Mouse (Mus musculus): ENCODE data around the gene Tmem30a. TPM values are rescaled to one million over a fixed set of nuclear protein-coding genes. Genes with fewer than 3 reads are reported as not detected.

The Tmem30a gene
- total and polyA plus RNA-seq, 3 experiments: 29.7 to 83.6 (median 42.1) TPM

GRCm38 (mm10) chr9:79779354-79779753, 14.0 kb downstream of the Tmem30a start:
- dilution Hi-C loops (cut with MboI; ENCODE audit: extremely low pct_ligation_motif_present, extremely low pct_unique_long_range_greater_than_20kb, low sequenced_read_pairs): no loop called here
- DNase-seq (ENCODE audit: extremely low read depth): no peak
- no peaks in the 10 kb centered on the region for H3K9me3 ChIP-seq (replicated peaks; ENCODE audit: low read length)

GRCm38 (mm10) chr9:79766991-79767545, 26.2 kb downstream of the Tmem30a start:
- no peak for DNase-seq (ENCODE audit: extremely low read depth)
- H3K27me3 ChIP-seq (replicated peaks): no peaks in the 10 kb centered on the region
- H3K4me3 ChIP-seq (replicated peaks in 1 of 3; ENCODE audit: low read depth in 2 of 3, low read length in 2 of 3, poor library complexity in 1 of 3): no peak overlapping the region
- peaks cover 2 to 17% of the 10 kb centered on the region in 2 experiments for H3K36me3 ChIP-seq (replicated peaks in 1 of 2; ENCODE audit: control insufficient read depth in 1 of 2, insufficient read depth in 1 of 2, low read length in 1 of 2)
- in situ Hi-C loops (cut with MboI; ENCODE audit: low pct_ligation_motif_present, low pct_unique_long_range_greater_than_20kb, low sequenced_read_pairs): no loop called here
- H3K9ac ChIP-seq (ENCODE audit: insufficient read depth, low read depth): no peak overlapping the region
- dilution Hi-C loops (cut with MboI; ENCODE audit: extremely low pct_ligation_motif_present, extremely low pct_unique_long_range_greater_than_20kb, low sequenced_read_pairs): no loop called here
- H3K9me3 ChIP-seq (replicated peaks; ENCODE audit: low read length): no peaks in the 10 kb centered on the region
- H3K4me2 ChIP-seq (ENCODE audit: insufficient read depth, low read depth, poor library complexity, severe bottlenecking): no peak overlapping the region
- no peaks in the 10 kb centered on the region for H3K4me1 ChIP-seq (ENCODE audit: control insufficient read depth in 1 of 2, insufficient read depth in 2 of 2)
- no peak overlapping the region for H3K27ac ChIP-seq (ENCODE audit: insufficient read depth, low read depth)
- H3K79me2 ChIP-seq (replicated peaks; ENCODE audit: control insufficient read depth, extremely low read depth, insufficient read depth, poor library complexity, severe bottlenecking): no peaks in the 10 kb centered on the region
- no peak for TF ChIP-seq POLR2AphosphoS2 (IDR thresholded peaks at IDR 0.05; ENCODE audit: low read depth, low read length)
- TF ChIP-seq NRF1 (IDR thresholded peaks at IDR 0.05; ENCODE audit: low read depth, low read length): no peak
- TF ChIP-seq TCF12 (IDR thresholded peaks at IDR 0.05; ENCODE audit: low read depth, low read length): no peak
- TF ChIP-seq IRF4 (IDR thresholded peaks at IDR 0.05; ENCODE audit: low read depth, low read length): no peak
- no peak for TF ChIP-seq ELF1 (IDR thresholded peaks at IDR 0.05; ENCODE audit: low read depth, low read length)
- TF ChIP-seq E2F4 (IDR thresholded peaks at IDR 0.05; ENCODE audit: insufficient replicate concordance, low read depth, low read length): no peak
- TF ChIP-seq USF2 (conservative IDR thresholded peaks at IDR 0.05; ENCODE audit: low read depth, low read length): no peak
- no peak for TF ChIP-seq USF1 (IDR thresholded peaks at IDR 0.05; ENCODE audit: low read depth, low read length)
- TF ChIP-seq UBTF (IDR thresholded peaks at IDR 0.05; ENCODE audit: low read depth, low read length): no peak
- no peak for TF ChIP-seq NELFE (IDR thresholded peaks at IDR 0.05; ENCODE audit: low read depth, low read length)
- no peak for TF ChIP-seq CHD1 (IDR thresholded peaks at IDR 0.05; ENCODE audit: low read depth, low read length)
- TF ChIP-seq TBP (conservative IDR thresholded peaks at IDR 0.05; ENCODE audit: low read depth, low read length): no peak
- TF ChIP-seq EP300 (IDR thresholded peaks at IDR 0.05; ENCODE audit: low read length): no peak
- TF ChIP-seq CHD2 (IDR thresholded peaks at IDR 0.05; ENCODE audit: low read length): no peak
- no peak for TF ChIP-seq GABPA (IDR thresholded peaks at IDR 0.05; ENCODE audit: insufficient replicate concordance, low read depth, low read length)
- no peak for TF ChIP-seq POLR2A (IDR thresholded peaks at IDR 0.05; ENCODE audit: low read depth, low read length)

More at GRCm38 (mm10) chr9:79779354-79779753, 14.0 kb downstream of the Tmem30a start:
- Histone ChIP-seq H3K36me3 (replicated peaks in 1 of 2; ENCODE audit: control insufficient read depth in 1 of 2, insufficient read depth in 1 of 2, low read length in 1 of 2) (peaks cover 2 to 32% of the 10 kb centered on the region in 2 experiments), H3K27ac (ENCODE audit: insufficient read depth, low read depth) (no peak overlapping the region), H3K27me3 (replicated peaks) (no peaks in the 10 kb centered on the region), H3K9ac (ENCODE audit: insufficient read depth, low read depth) (no peak overlapping the region), H3K79me2 (replicated peaks; ENCODE audit: control insufficient read depth, extremely low read depth, insufficient read depth, poor library complexity, severe bottlenecking) (peaks cover 6% of the 10 kb centered on the region), H3K4me1 (ENCODE audit: control insufficient read depth in 1 of 2, insufficient read depth in 2 of 2) (peaks cover 0 to 2% of the 10 kb centered on the region in 2 experiments; a peak in 1 of 4 replicates), H3K4me3 (replicated peaks in 1 of 3; ENCODE audit: low read depth in 2 of 3, low read length in 2 of 3, poor library complexity in 1 of 3) (no peak overlapping the region), H3K4me2 (ENCODE audit: insufficient read depth, low read depth, poor library complexity, severe bottlenecking) (no peak overlapping the region)
- in situ Hi-C loops (cut with MboI; ENCODE audit: low pct_ligation_motif_present, low pct_unique_long_range_greater_than_20kb, low sequenced_read_pairs): no loop called here
- TF ChIP-seq SMC3 (IDR thresholded peaks at IDR 0.05; ENCODE audit: low read depth, low read length) (peak; percentile 30), CTCF (conservative IDR thresholded peaks at IDR 0.05 in 1 of 2, IDR thresholded peaks at IDR 0.05 in 1 of 2; ENCODE audit: low read depth in 2 of 2, low read length in 2 of 2) (peak; percentile 10 to 58; a peak in 3 of 4 replicates), KAT2A (IDR thresholded peaks at IDR 0.05; ENCODE audit: insufficient replicate concordance, low read length) (no peak), RAD21 (IDR thresholded peaks at IDR 0.05; ENCODE audit: low read depth, low read length) (peak; percentile 63)

All from CH12.LX (cell line).